Mouse (Mus musculus): ENCODE measurements around the gene Sowaha. TPM values are rescaled to one million over a fixed set of nuclear protein-coding genes. Genes with fewer than 3 reads are reported as not detected.

Gene Sowaha
- polyA plus RNA-seq, 1 experiment, result not detected

DNA sequence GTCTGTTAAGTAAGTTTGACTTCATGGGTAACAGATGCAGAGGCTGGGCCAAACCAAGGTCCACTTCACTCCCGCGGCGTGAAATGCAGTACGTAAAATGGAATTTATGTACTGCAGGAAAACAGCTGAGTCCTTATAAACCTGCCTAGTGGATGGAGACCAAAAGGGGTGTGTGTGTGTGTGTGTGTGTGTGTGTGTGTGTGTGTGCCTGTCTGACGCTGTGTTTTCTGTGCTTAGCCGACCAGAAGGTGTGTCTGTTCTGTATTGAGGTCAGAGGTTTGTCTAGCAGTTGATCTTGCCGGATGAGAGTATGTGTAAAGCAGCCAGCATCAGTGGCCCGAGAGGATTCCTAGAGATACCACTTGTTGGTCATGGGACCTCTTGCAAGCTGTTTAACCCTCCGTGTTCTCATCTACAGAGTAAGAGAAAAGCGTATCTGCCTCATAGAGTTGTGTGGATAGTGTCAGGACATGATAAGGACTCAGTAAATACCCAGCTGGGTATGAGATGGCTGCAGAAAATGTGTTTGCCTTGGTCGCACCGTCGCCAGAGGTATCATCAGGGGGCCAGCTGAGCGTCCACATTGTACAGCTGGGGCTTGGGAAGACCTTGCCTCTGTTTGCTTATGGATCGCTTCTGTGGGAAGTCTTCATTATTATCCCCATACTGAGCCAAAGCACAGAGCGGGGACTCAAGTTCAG is 41.2 kb upstream of the Sowaha start:
- peak overlapping the region; percentile 94 for H3K4me3 ChIP-seq (replicated peaks)
- peaks cover 42% of the 10 kb centered on the region for H3K36me3 ChIP-seq (replicated peaks; ENCODE audit: low read length)
- H3K4me1 ChIP-seq, result peaks cover 96% of the 10 kb centered on the region
- no peaks in the 10 kb centered on the region for H3K27me3 ChIP-seq (replicated peaks)
- no peaks in the 10 kb centered on the region for H3K9me3 ChIP-seq
- TF ChIP-seq GATA1 (IDR thresholded peaks at IDR 0.05; ENCODE audit: borderline replicate concordance, low read length), result no peak

DNA sequence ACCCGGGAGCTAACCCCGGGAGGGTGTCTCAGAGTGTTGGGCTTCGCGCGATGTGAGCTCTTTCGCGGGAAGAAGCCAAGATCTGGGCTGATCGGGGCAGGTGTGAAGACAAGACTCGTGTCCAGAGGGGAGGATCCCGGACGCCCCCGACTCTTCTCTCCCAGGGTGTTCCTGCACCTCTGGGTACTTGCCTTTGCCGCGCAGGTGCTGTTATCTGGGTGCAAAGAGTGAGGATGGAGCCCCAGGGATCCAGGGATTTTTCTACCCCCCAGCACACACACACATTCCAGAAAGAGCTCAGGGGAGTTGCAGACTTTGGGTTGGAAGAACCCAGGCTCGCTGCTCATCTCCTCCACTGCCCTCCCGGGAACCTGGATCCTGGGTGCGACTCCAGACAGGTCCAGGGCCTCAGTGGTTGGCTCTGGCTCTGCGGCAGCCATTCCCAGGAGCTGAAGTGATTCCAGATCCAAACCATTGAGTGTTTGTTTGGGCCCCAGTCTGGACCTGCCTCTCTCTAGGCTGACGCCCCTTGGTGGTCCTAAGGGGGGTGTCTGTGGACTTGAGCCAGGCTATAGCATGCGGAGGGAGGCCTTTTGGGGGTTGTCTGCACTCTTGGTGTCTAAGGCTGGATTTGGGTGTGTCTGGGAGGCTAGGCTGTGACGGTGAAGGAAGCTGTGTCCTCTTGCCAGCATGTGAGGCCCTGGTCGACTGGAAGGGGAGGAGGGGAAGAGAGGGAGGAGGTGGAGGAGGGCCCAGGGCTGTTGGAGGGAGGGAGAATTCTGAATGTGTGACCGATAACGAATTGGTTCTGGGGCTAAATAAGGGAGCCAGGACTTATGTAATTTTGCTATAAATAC is 40.3 kb upstream of the Sowaha start:
- H3K36me3 ChIP-seq (replicated peaks; ENCODE audit: low read length), result peaks cover 33% of the 10 kb centered on the region
- H3K9me3 ChIP-seq, result no peaks in the 10 kb centered on the region
- peaks cover 93% of the 10 kb centered on the region for H3K4me1 ChIP-seq
- peak overlapping the region; percentile 94 for H3K4me3 ChIP-seq (replicated peaks)
- no peak for TF ChIP-seq FLI1 (IDR thresholded peaks at IDR 0.05; ENCODE audit: low read length)
- no peak for TF ChIP-seq GATA1 (IDR thresholded peaks at IDR 0.05; ENCODE audit: borderline replicate concordance, low read length)
- H3K27me3 ChIP-seq (replicated peaks), result no peaks in the 10 kb centered on the region

DNA sequence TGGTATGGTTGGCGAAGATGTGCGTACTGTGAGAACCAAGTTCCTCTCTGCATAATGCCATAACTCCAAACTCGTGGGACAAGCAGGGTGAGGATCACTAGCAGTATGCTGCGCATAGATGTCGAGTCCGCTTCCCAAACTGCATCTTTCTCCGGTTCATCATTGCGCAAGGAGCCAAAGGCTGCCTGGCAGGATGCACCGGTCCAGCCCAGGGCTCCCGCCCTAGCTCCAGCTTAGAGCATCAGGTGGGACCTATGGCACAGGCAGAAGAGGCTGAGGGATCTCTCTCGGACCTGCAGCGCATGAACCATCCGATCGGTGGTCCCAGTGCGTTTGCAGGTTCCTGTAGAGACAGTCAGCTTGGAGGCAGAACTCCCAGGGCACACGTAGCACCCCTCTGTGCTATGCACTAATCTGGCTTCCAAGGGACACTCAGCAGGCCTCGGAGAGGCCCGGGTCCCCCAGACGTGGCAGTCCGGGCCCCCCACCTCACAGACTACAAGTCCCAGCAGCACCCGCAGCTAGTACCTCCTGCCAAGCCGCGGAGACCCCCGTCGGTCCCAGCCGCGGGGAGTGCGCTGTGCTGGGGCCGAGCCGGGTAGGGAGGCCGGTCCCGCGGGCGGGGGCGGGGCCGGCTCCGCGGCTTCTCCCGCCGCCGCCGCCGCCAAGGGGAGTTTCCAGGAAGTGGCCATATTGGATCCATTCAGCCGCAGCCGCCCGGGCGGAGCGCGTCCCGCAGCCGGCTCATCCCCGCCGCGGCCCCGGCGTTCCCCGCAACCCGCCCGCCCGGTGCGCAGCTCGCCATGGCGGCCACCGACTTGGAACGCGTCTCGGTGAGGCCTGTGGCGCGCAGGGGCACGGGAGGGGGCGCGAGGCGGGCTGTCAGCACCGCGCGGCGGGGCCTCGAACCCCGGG is 39.4 kb upstream of the Sowaha start, which contains the start of gene Sept8:
Gene Sept8 (plus strand): TSS at position 51 of the 915 bp plus-strand sequence.
- peak within 1 kb of the TSS; percentile 94 for H3K4me3 ChIP-seq (replicated peaks)
- peaks cover 24% of the 10 kb centered on the region for H3K36me3 ChIP-seq (replicated peaks; ENCODE audit: low read length)
- peaks cover 84% of the 10 kb centered on the region for H3K4me1 ChIP-seq
- no peaks in the 10 kb centered on the region for H3K27me3 ChIP-seq (replicated peaks)
- TF ChIP-seq FLI1 (IDR thresholded peaks at IDR 0.05; ENCODE audit: low read length) (no peak), GATA1 (IDR thresholded peaks at IDR 0.05; ENCODE audit: borderline replicate concordance, low read length) (no peak)
- H3K9me3 ChIP-seq, result no peaks in the 10 kb centered on the region

DNA sequence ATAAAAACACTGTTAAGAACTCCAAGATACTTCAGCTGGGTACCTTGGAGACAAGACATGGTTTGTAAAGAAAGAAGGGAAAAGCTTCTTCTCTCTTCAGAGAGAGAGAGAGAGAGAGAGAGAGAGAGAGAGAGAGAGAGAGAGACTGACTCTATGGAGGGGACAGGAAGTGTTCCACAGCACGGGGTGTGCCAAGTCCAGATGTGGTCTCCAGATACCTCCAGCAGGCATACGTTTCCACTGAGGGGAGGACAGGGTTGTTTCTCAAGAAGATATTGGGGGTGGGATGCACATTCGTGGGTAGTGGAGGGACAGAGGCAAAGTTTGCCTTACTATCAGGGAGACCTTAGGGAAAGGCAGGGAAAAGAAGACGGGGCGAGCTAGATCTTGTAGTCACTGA is 38.7 kb upstream of the Sowaha start:
- H3K4me1 ChIP-seq, result peaks cover 77% of the 10 kb centered on the region
- TF ChIP-seq GATA1 (IDR thresholded peaks at IDR 0.05; ENCODE audit: borderline replicate concordance, low read length) (no peak), FLI1 (IDR thresholded peaks at IDR 0.05; ENCODE audit: low read length) (no peak)

DNA sequence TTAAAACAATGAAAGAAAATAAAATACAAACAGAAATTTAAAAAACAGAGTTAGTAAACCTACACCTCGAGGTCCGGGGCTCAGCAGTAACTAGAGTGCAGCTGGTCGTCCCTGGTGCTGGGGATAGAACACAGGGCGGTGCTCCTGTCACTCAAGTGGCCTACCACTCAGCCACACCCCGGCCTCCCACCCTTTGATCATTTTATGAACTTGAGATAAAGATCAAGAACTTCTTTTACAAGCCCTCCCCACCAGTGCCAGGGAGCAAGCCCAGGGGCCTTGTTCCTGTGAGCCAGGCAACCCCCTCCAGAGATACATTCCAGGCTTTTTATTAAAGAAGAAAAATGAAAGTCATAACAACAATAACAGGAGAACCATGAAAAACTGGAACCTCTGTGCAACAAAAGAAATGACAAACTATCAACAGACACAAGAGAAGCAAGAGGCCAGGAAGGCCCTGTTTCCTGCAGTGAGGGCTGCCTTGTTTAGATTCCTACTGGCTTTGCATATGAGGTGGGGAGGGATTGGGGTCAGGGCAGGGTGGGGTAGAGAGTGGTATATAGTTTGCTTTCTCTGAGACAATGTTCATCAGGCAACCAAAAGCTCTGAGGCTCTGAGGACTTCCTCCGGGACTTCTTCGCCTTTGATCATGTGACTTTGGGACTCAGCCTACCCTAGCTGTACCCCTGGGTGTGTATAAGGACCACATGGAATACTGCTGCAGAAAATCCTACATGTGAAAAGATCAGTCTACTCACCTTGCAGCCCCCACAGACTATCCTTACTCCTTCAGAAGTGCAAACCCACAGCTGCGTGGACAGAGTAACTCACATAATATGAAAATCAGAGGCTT is 36.9 kb upstream of the Sowaha start:
- TF ChIP-seq GATA1 (IDR thresholded peaks at IDR 0.05; ENCODE audit: borderline replicate concordance, low read length) (no peak), FLI1 (IDR thresholded peaks at IDR 0.05; ENCODE audit: low read length) (no peak)
- Histone ChIP-seq H3K4me1 (peaks cover 60% of the 10 kb centered on the region), H3K9me3 (no peaks in the 10 kb centered on the region), H3K36me3 (replicated peaks; ENCODE audit: low read length) (peaks cover 7% of the 10 kb centered on the region), H3K27me3 (replicated peaks) (peaks cover 2% of the 10 kb centered on the region), H3K4me3 (replicated peaks) (peak overlapping the region; percentile 80)

More for the DNA sequence above, 38.7 kb upstream of the Sowaha start:
- Histone ChIP-seq H3K36me3 (replicated peaks; ENCODE audit: low read length) (peaks cover 23% of the 10 kb centered on the region), H3K9me3 (no peaks in the 10 kb centered on the region), H3K27me3 (replicated peaks) (no peaks in the 10 kb centered on the region), H3K4me3 (replicated peaks) (peak overlapping the region; percentile 94)

DNA sequence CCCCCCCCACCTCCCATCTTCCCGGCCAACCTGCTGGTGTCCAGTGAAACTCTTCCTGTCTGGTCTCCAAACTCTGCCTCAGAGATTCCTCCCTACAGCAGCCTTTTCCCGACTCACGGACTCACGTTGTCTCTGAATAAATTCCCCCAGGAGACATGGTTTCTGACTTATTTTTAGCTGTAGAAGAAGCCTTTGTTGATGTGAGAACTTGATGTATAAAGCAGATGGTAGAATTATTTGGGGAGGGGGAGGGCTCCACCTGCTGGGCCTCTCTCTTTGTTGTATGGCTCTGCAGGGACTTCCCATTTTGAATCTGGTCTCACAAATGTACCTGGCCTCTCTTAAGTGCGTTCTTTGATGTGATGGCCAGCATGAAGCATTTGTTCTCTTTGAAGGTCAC is 30.3 kb upstream of the Sowaha start:
- no peaks in the 10 kb centered on the region for H3K36me3 ChIP-seq (replicated peaks; ENCODE audit: low read length)
- TF ChIP-seq GATA1 (IDR thresholded peaks at IDR 0.05; ENCODE audit: borderline replicate concordance, low read length) (no peak), FLI1 (IDR thresholded peaks at IDR 0.05; ENCODE audit: low read length) (no peak)
- peaks cover 23% of the 10 kb centered on the region for H3K27me3 ChIP-seq (replicated peaks)
- peaks cover 4% of the 10 kb centered on the region; the same call in 1 of the 2 replicates for H3K9me3 ChIP-seq
- H3K4me3 ChIP-seq (replicated peaks), result no peak overlapping the region
- peaks cover 23% of the 10 kb centered on the region for H3K4me1 ChIP-seq

DNA sequence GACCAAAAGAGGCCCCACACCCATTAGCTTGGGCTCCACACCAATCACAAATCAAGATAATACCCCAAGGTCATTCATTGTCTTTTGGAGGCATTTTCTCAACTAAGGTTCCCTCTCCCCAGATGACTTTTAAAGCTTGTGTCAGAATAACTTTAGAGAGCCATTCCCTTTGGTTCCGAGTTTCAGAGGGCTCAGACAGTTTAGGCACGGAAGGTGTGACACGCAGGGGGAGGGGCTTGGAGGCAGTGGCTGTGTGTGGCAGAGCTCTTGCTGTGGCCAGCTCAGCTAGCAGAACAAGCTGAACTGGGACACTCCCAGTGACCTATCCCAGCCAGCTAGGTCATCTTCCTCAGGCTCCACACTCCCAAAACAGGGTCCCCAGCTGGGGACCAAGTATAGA is 28.5 kb upstream of the Sowaha start:
- peaks cover 4% of the 10 kb centered on the region; the same call in 1 of the 2 replicates for H3K9me3 ChIP-seq

DNA sequence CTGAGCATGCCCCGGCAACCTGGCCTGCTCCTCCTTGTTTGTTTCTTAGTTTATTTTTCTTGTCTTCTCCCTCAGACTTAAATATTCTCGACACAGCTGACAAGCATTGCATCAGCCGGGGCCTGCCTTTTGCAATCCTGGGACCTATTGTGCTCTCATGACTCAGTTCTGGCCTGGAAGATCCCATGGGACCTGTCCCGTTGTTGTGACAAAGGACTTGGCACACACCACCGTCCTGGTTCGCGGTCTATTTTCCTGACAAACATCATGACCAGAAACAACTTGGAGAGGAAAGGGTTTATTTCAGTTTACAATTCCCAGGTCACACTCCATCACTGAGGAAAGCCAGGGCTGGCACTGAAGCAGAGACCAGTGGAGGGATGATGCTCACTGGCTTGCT is 28.1 kb upstream of the Sowaha start:
- H3K27me3 ChIP-seq (replicated peaks), result peaks cover 23% of the 10 kb centered on the region
- peaks cover 4% of the 10 kb centered on the region; the same call in 1 of the 2 replicates for H3K9me3 ChIP-seq
- TF ChIP-seq FLI1 (IDR thresholded peaks at IDR 0.05; ENCODE audit: low read length), result no peak
- TF ChIP-seq GATA1 (IDR thresholded peaks at IDR 0.05; ENCODE audit: borderline replicate concordance, low read length), result no peak
- H3K4me3 ChIP-seq (replicated peaks), result no peak overlapping the region
- no peaks in the 10 kb centered on the region for H3K36me3 ChIP-seq (replicated peaks; ENCODE audit: low read length)
- peaks cover 45% of the 10 kb centered on the region for H3K4me1 ChIP-seq

More for the DNA sequence above, 28.5 kb upstream of the Sowaha start:
- Histone ChIP-seq H3K36me3 (replicated peaks; ENCODE audit: low read length) (no peaks in the 10 kb centered on the region), H3K4me1 (peaks cover 41% of the 10 kb centered on the region), H3K27me3 (replicated peaks) (peaks cover 23% of the 10 kb centered on the region), H3K4me3 (replicated peaks) (no peak overlapping the region)
- TF ChIP-seq GATA1 (IDR thresholded peaks at IDR 0.05; ENCODE audit: borderline replicate concordance, low read length) (no peak), FLI1 (IDR thresholded peaks at IDR 0.05; ENCODE audit: low read length) (no peak)
